Mouse (Mus musculus) regulatory T cell (primary cell): Measurements from ENCODE around the gene Zar1l.
"Not testable (repeated sequence)": the region's sequence is repeated elsewhere in the genome, so short reads cannot be mapped to it uniquely, and the experiment has no call there.

Experiments
- in situ Hi-C: fragments of 300-600 bp; cut with MboI, MseI; formaldehyde crosslinking; loops from one replicate; pipeline ENCODE4 v1.15.1; 2025; ENCODE audit warnings: high pct_unique_total_duplicates

The Zar1l gene

DNA sequence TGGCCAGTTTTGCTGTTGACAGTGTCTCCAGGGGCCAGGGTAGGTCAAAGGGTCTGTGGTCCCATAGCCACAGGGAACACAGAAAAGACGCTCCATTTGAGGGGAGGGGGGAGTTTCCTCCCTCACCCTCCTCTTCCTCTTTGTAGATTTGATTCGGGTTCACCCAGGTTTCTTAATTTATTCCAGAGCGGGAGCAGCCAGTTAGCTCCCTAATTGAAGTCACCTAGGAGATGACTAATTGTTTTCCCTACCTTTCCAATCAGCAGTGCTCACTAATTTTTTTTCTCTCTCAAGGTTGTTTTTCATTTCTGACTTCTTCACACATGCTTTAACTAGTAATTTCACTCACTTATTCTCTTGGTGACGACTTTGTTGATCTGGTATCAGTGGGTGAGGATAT, at the start of gene Zar1l:
TSS of gene Zar1l (minus strand) at position 101 of the 400 bp plus-strand sequence.
- in situ Hi-C loops = no loop called here

DNA sequence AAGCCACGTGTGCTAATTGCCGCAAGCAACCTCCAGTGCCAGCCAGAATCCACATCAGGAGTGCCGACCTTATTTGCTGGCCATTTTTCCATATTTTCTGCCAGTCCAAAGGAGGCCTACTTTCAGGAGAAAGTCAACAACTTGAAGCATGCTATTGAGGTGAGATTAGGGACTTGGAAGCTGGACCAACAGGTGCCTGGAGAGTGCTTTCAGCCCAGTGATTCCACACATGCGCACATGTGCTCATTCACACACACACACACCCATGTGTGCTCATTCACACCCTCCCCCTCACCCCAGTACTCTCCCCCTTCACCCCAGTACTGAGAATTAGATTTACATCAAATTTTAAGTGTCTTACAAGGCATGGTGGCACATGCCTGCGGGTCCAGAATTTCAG, 49.0 kb upstream of the Zar1l start:
- in situ Hi-C loops = no loop called here

DNA sequence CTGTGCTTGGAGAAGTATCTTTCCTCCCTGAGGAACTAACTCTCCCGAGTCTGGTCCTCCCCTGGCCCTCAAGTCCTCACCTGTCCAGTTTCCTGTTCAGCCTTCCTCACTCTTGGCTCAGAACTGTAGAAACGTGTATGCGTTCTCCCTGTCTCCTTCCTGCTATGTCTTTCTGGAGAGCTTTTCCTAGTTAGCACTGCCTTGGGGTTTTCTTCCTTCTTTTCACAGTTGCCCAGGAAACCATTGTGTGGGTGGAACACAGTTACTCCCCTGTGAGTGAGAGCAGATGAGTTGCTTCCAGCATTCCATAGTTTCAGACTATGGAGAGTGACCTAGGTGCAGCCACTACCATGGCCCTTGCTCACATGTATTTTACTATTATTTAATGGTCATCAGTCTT, 48.3 kb upstream of the Zar1l start:
- in situ Hi-C loops = no loop called here

DNA sequence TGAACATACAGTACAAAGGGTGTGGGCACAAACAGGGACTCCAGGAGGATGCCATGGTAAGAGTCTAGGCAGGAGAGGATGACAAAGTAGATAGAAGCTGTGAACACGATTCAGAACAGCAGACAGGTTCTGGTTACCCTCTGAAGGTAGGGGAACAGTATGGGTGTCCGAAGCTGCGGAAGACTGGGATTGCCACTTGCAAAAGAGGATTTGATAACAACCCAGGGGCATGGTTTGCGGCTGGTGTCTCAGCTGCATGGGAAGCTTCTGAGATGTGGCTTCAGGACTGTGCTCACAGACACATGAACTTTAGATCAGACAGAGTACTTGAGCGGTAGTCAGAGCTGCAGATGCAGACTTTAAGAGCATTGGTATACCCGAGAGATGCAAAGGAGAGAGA, 46.5 kb upstream of the Zar1l start:
- in situ Hi-C loops = no loop called here

DNA sequence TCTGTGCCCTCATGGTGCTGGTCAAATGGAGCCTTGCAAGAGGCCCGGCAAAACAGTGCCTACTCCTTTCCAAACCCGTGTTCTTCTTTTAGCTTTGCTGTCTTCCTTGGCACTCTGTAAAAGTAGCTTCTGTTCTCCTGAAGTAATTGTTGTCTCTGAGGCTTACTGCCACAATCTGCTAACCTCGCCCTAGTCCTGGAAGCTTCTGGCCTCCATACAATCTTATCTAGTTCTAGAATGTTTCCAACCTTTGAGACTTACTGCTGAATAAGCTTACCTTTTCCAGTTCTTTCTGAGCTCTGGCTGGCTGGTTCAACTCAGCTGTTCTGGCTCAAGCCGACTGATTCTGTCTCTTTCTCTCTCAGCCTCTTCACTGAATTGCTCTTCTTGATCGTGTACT, 43.8 kb upstream of the Zar1l start:
- in situ Hi-C loops = no loop called here

DNA sequence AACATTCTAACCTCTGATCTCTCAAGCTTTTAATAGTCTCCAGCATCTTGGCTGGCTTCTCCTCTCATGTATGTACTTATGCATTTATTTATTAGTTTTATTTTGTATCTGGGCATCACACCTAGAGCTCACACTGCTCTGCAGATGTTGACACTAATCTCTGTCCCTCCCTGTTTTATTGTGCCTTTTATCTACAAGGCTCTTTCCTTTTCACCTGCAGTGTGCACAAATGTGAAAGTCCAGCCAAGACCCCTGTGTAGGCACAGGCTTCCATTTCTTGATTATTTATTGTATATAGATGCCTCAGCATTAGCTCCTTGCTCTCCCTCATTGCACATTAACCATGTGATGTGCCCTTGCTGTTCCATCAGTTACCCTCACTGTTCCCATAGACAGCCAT, 43.4 kb upstream of the Zar1l start:
- in situ Hi-C loops = no loop called here

DNA sequence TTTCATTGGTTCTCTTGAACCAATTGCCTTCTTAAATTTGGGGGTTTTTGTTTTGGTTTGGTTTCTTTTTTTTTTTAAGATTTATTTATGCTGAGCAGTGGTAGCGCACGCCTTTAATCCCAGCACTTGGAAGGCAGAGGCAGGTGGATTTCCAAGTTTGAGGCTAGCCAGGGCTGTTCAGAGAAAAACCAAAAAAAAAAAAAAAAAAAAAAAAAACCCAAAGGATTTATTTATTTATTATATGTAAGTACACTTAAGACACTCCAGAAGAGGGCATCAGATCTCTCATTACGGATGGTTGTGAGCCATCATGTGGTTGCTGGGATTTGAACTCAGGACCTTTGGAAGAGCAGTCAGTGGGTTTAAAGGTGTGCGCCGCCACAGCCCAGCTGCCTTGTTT, 42.9 kb upstream of the Zar1l start:
- in situ Hi-C loops = no loop called here

DNA sequence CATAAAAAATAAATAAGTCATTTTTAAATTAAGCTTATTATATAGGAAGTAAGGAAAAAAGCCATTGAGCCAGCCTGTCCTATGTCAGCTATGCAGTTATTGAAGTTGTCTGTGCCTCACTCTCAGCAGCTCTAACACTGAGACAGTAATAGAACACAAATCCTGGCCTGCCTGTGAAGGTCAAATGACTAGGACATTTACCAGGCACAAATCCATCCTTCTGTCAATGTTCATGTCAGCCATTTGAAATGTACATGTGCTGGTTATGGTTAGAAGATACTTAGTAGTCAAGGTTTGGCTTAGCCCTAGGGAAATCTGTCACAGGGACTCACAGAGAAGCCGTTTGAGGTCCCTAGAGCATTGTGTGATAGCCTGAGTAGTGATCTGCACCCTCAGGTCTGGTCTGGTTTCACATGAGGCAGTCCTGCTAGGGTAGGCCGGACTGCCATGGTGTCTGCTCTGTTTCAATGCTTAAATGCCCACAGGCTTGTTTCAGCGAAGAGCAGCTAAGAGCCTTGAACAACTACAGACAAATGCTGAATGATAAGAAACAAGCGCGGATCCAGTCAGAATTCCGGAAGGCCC, 41.6 kb upstream of the Zar1l start:
- in situ Hi-C loops = no loop called here

DNA sequence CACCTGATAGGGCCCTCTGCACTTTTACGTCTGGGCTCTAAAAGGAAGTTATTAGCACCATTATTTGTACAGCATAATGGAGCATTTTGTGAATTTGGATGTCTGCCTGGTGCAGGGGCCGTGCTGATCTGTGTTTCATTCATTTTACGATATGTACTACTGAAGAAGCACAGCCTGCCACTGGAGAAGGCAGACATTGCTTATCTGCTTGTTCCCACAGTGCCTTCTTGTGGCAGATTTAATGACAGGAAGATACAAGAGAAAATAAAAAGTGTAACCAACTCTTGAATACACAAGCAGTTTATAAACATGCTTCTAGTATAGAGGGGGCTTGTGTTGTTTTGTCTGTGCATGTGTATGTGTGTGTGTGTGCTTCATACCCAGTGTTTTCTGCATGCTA, 33.7 kb upstream of the Zar1l start:
- in situ Hi-C loops = loop anchor here (5.0 kb wide), 1 partner anchor 41 kb away; no protein-coding TSS in a partner anchor

DNA sequence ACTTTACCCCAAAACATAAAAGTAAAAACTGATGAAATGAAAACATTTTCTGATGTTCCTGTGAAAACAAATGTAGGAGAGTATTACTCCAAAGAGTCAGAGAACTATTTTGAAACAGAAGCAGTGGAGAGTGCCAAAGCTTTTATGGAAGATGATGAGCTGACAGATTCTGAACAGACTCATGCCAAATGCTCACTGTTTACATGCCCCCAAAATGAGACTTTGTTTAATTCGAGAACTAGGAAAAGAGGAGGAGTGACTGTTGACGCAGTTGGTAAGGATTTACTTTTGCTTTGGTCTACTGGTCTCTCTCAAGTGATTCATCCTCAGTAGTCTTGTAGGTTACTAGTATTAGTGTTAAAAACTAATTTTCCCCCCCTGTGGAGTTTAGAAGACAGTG, 25.2 kb upstream of the Zar1l start:
- in situ Hi-C loops = no loop called here

DNA sequence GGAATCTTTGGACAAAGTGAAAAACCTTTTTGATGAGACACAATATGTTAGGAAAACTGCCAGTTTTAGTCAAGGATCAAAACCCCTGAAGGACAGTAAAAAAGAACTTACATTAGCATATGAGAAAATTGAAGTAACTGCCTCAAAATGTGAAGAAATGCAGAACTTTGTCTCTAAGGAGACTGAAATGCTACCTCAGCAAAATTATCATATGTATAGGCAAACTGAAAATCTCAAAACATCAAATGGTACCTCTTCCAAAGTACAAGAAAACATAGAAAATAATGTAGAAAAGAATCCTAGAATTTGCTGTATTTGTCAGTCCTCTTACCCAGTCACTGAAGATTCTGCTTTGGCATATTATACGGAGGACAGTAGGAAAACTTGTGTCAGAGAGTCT, 23.3 kb upstream of the Zar1l start:
- in situ Hi-C loops = no loop called here

DNA sequence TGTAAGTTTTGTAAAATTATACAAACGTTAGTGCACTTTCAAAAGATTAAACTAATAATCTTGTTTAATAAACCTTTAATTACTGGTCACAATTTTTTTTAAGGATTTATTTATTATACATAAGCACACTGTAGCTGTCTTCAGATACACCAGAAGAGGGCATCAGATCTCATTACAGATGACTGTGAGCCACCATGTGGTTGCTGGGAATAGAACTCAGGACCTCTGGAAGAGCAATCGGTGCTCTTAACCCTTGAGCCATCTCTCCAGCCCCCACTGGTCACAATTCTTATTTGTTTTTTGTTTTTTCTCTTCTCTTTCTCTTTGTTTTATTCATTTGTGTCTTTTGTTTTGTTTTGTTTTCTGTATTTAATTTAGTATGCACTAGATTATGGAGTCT, 7.3 kb upstream of the Zar1l start:
- in situ Hi-C loops = loop anchor here (5.0 kb wide), 1 partner anchor 147 kb away; the partner anchor contains the start of gene Pds5b

DNA sequence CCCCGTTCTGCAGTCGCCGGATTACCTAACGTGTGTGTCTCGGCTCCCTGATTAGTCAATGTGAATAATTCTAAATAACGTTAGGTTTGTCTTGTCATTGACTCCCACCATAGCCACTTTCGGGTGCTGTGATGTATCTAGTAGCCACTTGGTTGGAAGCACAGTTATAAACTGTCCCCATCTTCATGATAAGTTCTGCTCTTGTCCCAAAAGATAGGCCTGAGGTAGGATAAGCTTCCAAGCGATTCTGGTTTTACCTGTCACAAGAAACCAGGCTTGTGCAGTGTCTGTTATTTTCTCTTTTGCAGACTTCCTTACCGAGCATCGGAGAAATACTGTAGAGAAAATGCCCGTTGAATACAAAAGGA, 4.9 kb upstream of the Zar1l start:
- in situ Hi-C loops = no loop called here

DNA sequence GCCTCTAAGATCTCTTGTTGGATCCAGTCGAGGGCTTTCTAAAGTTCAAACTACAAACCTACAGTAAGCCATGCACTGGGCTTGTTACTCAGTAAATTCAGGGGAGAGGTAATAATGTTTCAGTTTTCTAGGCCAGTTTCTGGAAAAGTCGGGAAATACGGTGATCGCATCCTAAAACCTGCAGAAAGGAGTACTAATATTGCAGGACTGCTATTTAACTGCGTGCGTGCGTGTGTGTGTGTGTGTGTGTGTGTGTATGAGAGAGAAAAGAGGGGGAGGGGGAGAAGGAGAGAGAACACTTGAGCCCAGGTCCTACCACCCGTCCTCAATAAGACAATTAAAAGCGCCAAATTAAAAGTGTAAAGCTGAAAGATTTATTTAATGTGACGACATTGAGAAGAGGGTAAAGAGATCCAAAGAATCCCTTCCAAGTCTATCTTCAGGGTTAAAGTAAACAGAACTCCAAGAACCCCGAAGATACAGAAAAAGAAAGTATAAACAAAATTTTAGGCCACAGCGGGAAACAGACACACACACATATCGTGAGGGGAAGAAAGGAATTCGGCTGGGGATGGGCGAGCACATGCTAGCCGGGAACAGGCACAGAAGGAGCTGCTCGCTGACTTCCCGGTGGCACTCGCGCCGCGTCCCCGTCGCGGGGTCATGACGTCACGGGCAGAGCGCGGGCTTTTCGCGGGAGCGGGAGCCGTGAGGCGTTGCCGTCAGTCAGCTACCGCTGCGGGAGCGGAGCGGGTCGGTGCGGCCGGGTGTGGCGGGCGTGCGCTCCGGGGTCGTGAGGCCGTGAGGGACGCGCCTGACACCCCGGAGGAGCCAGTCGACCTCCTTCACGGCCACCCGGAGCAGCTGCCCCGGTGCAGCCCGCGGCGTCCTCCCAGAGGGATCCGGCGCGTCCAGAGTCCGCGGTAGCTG, 4.2 kb upstream of the Zar1l start, which contains the start of gene Brca2:
TSS of gene Brca2 (plus strand) at position 694 of the 930 bp plus-strand sequence.
- in situ Hi-C loops = no loop called here

DNA sequence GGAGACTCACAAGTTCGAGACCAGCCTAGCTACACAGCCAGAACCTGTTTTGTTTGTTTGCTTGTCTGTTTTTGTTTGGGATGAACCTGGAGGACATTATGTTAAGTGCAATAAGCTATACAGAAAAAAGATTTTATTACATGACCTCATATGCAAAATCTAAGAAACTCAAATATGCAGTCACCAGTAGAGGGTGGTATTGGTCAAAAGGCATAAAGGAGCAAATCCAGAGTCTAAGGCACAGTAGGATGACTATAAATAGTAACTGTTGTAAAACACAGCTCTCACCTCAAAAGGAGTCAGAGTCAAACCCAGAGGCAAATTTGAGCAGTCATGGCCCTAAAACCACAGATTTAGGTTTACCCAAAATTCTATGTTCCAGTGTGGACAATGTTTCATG, 1.6 kb upstream of the Zar1l start:
- in situ Hi-C loops = no loop called here

DNA sequence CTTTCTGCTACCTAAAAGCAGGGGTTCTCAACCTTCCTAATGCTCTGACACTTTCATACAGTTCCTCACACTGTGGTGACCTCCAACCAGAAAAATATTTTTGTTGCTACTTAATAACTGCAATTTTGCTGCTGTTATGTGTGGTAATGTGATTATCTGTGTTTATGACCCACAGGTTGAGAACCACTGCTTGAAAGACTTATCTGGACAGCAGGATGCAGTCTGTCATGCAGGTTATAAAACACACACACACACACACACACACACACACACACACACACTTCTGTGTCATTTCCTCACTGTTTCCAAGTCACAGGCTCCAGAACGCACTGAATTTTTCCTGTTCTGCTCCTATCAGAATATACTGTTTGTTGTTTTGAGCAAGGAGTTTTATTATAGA, 3.9 kb downstream of the Zar1l start:
- in situ Hi-C loops = no loop called here

DNA sequence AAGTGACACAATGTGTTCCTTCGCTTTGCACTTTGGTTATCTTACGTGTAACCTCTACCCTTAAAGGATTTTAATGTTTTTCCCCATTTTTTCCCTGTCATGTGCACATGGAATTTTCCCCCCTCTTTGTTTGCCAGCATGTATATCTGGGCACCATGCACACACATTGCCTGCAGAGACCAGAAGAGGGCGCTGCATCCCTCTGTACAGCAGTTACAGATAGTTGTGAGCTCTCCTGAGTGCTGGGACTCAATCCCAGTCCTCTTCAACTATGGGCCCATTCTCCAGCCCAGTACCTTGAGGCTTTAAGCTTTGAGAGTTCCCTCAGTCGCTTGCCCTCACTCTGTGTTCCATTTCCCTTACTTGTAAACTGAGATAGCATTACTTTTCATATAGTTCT, 4.7 kb downstream of the Zar1l start:
- in situ Hi-C loops = no loop called here

DNA sequence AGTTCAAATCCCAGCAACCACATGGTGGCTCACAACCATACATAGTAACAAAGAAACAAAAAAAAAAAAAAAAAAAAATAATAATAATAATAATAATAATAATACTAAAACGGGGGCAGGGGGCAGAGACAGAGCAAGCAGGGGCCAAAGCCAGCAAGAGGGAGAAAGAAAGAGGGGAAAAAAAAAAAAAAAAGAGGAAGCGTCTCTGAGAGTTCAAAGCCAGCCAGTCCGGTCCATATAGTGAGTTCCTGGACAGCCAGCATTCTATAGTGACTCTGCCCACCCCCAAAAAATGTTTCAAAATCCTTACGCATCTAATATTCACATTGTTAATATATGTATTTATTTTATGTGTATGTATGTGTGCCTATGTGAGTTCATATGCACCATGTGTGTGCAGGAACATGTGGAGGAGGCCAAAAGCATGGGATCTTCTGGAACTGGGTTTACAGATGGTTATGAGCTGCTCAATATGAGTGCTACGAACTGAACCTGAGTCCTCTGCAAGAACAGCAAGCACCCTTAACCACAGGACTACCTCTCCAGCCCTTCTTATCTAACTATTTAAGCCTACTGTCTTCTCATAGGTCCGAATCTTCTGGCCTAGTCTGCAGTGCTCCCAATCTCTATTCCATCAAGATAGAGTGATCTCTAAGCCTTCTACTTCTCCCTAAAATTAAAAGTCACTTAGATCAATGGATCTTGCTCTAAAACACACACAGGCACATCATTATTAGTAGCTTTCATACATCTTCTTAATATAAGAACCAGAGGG, 7.3 kb downstream of the Zar1l start:
- in situ Hi-C loops = no loop called here

DNA sequence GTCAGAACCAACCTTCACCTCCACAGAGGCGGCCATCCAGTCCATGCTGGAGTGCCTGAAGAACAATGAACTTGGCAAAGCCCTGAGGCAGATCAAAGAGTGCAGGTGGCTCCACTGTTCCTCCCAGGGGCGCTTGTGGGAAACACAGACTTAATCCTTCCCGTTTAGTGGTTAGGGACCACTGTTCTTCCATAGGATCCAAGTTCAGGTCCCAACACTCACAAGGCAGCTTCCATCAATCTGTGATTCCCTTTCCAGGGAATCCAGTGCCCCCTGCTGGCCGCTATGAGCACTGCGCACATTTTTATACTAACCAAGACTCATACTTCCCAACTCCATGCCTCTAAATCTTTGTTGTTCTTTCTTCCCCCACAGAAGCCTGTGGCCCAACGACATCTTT, 22.2 kb downstream of the Zar1l start:
- in situ Hi-C loops = no loop called here

DNA sequence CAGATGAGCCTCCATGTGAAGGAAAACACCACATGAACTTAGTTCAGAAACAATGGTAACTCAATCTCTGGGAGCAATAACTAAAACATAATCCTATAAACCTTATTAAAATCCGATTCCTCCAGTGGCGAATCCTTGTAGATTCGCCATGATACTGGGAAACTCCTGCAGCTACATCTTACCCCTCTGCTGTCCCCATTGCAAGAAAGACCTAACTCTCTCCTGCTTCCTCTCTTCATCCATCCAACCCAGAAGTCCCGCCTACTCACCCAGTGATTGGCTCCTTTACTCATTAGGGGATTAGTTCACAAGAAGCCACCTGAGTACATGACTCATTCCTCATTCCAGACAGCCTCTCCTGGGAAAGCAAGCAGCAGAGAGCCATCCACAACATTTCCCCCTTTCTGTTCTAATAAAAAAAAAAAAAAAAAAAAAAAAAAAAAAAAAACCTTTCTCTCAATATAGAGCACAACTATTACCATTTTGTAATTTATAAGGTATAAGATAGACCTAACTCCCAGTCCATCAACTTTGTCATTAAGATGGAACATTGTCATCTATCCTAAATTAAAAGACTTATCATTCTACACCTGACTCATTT, 26.3 kb downstream of the Zar1l start:
- in situ Hi-C loops = not testable (repeated sequence)

DNA sequence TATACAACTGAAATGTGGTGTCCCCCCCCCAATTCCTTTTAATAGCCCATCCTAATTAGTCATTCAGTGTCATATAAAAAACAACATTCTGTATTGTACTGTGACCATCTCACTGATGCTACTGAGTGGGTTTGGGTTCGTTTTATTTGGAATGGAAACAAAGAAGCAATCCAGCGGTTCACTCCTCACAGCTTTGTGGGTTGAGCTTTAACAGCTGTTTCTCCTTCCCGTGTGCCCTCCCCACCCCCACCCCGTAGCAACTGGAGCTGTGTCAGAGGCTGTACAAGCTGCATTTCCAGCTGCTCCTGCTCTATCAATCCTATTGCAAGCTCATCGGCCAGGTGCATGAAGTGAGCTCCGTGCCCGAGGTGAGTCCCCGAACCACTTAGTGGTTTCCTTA, 27.1 kb downstream of the Zar1l start:
- in situ Hi-C loops = no loop called here

DNA sequence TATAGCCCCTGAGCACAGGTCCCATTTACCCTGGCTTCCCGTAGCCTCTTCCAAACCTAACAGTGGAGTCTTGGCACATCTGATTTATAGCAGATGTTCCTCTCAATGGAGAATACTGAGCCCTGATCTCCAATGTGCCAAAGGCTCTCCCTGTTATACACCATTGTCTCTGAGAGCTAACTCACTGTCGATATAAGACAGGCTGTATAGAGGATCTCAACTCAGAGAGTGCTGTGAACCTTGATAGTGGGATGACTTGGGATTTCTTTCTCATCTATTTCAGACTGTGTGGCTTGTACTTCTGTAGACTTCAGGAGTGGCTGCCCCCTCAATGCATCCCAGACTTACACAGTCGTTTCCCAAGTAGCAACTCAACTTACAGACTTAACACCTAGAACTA, 27.7 kb downstream of the Zar1l start:
- in situ Hi-C loops = no loop called here
